Mouse (Mus musculus): ENCODE measurements around the gene Pnpla7. TPM values are rescaled to one million over a fixed set of nuclear protein-coding genes. Genes with fewer than 3 reads are reported as not detected.

The Pnpla7 gene
- total and polyA plus RNA-seq, 3 experiments, result 18.5 to 26.1 (median 23.4) TPM

DNA sequence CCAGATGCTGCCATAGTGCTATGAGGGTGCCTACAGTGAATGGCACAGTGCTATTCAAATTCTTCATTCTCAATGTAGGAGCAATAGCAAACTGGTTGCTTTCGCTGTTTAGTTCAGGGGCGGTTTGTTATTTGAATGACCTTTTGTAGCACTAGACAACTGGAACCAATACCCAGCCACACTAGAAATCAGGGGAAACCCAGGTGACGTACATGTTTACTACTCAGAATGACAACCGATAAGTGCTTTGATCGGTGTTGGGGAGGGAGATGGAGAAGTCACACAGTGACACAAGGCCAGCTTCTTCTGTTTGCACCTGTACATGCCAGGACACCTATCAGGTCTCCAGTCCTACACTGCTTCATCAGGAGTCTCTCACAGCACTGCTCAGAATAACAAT is 46.2 kb upstream of the Pnpla7 start:
- no peak overlapping the region for H3K4me3 ChIP-seq (replicated peaks in 1 of 3; ENCODE audit: low read depth in 2 of 3, low read length in 2 of 3, poor library complexity in 1 of 3)
- no peaks in the 10 kb centered on the region; the same call in 1 of the 2 replicates for H3K79me2 ChIP-seq (replicated peaks; ENCODE audit: control insufficient read depth, extremely low read depth, insufficient read depth, poor library complexity, severe bottlenecking)

DNA sequence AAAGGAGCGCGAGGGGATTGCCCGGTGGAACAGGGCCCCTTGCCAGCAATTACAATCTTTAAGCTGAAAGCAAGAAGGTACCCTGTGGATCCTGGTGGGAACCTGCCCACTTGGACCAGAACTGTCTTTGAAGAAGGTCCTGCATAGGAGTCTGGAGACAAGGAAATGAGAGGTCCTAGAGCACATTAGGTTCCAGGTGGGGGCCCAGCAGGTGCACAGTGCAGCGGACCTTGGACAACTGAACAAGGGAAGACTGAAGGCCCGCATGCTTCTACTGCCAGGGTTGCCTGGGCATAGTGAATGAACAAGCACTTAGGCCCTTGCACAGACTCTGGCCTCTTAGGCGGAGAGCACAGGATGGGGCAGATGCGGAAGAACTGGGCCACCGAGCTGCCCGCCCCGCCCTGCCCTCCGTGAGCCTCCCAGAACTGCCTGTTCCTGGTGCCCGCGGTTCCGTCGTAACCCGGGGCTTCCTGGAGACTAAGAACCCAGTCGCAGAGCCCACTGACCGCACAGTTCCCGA is 41.3 kb upstream of the Pnpla7 start:
- peaks cover 0 to 4% of the 10 kb centered on the region in 2 experiments for H3K36me3 ChIP-seq (replicated peaks in 1 of 2; ENCODE audit: control insufficient read depth in 1 of 2, insufficient read depth in 1 of 2, low read length in 1 of 2)
- H3K27me3 ChIP-seq (replicated peaks), result peaks cover 8% of the 10 kb centered on the region
- H3K27ac ChIP-seq (ENCODE audit: insufficient read depth, low read depth), result peak overlapping the region; percentile 42
- H3K4me3 ChIP-seq (replicated peaks in 1 of 3; ENCODE audit: low read depth in 2 of 3, low read length in 2 of 3, poor library complexity in 1 of 3), result peak overlapping the region; percentile 69 to 95 (median 86)
- peak overlapping the region; percentile 70 for H3K9ac ChIP-seq (ENCODE audit: insufficient read depth, low read depth)
- in situ Hi-C loops (cut with MboI; ENCODE audit: low pct_ligation_motif_present, low pct_unique_long_range_greater_than_20kb, low sequenced_read_pairs), result no loop called here
- H3K9me3 ChIP-seq (replicated peaks; ENCODE audit: low read length), result no peaks in the 10 kb centered on the region
- H3K4me2 ChIP-seq (ENCODE audit: insufficient read depth, low read depth, poor library complexity, severe bottlenecking), result peak overlapping the region; percentile 75
- no peaks in the 10 kb centered on the region; the same call in 1 of the 2 replicates for H3K79me2 ChIP-seq (replicated peaks; ENCODE audit: control insufficient read depth, extremely low read depth, insufficient read depth, poor library complexity, severe bottlenecking)
- peak; percentile 40 for DNase-seq (ENCODE audit: extremely low read depth)
- TF ChIP-seq ZMIZ1 (IDR thresholded peaks at IDR 0.05; ENCODE audit: low read depth, low read length) (no peak), ELF1 (IDR thresholded peaks at IDR 0.05; ENCODE audit: low read depth, low read length) (peak; percentile 81), MYC (IDR thresholded peaks at IDR 0.05; ENCODE audit: low read depth, low read length) (0 out of 2 replicates have a peak, but pooled peaks have one; percentile 10), TCF12 (IDR thresholded peaks at IDR 0.05; ENCODE audit: low read depth, low read length) (no peak; the same call in 1 of the 2 replicates), UBTF (IDR thresholded peaks at IDR 0.05; ENCODE audit: low read depth, low read length) (peak; percentile 54; the same call in 1 of the 2 replicates)
- H3K4me1 ChIP-seq (ENCODE audit: control insufficient read depth in 1 of 2, insufficient read depth in 2 of 2), result peaks cover 9 to 17% of the 10 kb centered on the region in 2 experiments
- dilution Hi-C loops (cut with MboI; ENCODE audit: extremely low pct_ligation_motif_present, extremely low pct_unique_long_range_greater_than_20kb, low sequenced_read_pairs), result no loop called here

More for the DNA sequence above, 46.2 kb upstream of the Pnpla7 start:
- no peaks in the 10 kb centered on the region for H3K9me3 ChIP-seq (replicated peaks; ENCODE audit: low read length)
- in situ Hi-C loops (cut with MboI; ENCODE audit: low pct_ligation_motif_present, low pct_unique_long_range_greater_than_20kb, low sequenced_read_pairs), result no loop called here
- no peak overlapping the region for H3K9ac ChIP-seq (ENCODE audit: insufficient read depth, low read depth)
- dilution Hi-C loops (cut with MboI; ENCODE audit: extremely low pct_ligation_motif_present, extremely low pct_unique_long_range_greater_than_20kb, low sequenced_read_pairs), result no loop called here
- no peaks in the 10 kb centered on the region for H3K27me3 ChIP-seq (replicated peaks)
- TF ChIP-seq NELFE (IDR thresholded peaks at IDR 0.05; ENCODE audit: low read depth, low read length) (no peak), MAZ (IDR thresholded peaks at IDR 0.05; ENCODE audit: low read depth, low read length) (no peak), USF2 (conservative IDR thresholded peaks at IDR 0.05; ENCODE audit: low read depth, low read length) (no peak), JUN (IDR thresholded peaks at IDR 0.05; ENCODE audit: insufficient read depth, low read depth, low read length) (no peak)
- DNase-seq (ENCODE audit: extremely low read depth), result no peak
- H3K36me3 ChIP-seq (replicated peaks in 1 of 2; ENCODE audit: control insufficient read depth in 1 of 2, insufficient read depth in 1 of 2, low read length in 1 of 2), result peaks cover 17 to 36% of the 10 kb centered on the region in 2 experiments
- no peak overlapping the region for H3K27ac ChIP-seq (ENCODE audit: insufficient read depth, low read depth)
- no peak overlapping the region for H3K4me2 ChIP-seq (ENCODE audit: insufficient read depth, low read depth, poor library complexity, severe bottlenecking)
- H3K4me1 ChIP-seq (ENCODE audit: control insufficient read depth in 1 of 2, insufficient read depth in 2 of 2), result peaks cover 14 to 41% of the 10 kb centered on the region in 2 experiments

DNA sequence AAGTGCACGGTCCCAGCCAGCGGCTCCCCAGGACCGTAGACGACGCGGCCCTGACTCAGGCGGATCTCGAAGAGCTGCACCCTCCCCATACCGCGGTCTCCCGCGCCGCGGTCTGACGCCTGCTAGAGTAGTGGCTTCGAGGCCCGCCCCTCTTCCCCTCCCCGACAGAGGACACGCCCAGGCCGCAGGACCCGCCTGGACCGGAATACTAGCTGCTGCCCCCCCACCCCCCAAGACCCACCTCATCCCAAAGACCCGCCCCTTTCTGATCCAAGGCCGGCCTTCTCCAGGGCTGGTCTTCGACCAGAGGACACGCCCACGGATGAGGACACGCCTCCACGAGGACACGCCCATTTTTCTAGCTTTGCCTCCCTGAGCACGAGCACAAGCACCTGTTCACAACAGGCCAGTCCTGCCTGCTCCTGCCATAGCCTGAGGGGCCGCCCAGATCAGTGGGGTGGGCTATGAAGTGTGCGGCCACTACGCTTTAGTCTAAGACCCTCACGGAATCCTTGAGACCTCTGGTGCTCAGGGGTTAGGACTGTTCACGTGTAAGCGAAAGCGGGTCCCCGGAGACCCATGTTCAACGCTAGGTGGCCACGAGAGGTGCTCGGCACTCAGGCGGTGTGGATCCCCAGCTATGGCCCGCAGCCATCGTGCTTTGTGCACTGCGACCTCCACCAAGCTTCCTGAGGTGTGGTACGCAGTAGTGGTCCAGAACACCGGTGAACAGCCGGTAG is 40.6 kb upstream of the Pnpla7 start, which contains the start of gene Arrdc1:
TSS of gene Arrdc1 (minus strand) at position 196 of the 740 bp plus-strand sequence.
- dilution Hi-C loops (cut with MboI; ENCODE audit: extremely low pct_ligation_motif_present, extremely low pct_unique_long_range_greater_than_20kb, low sequenced_read_pairs) (no loop called here), in situ Hi-C loops (cut with MboI; ENCODE audit: low pct_ligation_motif_present, low pct_unique_long_range_greater_than_20kb, low sequenced_read_pairs) (no loop called here)
- H3K36me3 ChIP-seq (replicated peaks in 1 of 2; ENCODE audit: control insufficient read depth in 1 of 2, insufficient read depth in 1 of 2, low read length in 1 of 2), result peaks cover 0 to 4% of the 10 kb centered on the region in 2 experiments
- H3K79me2 ChIP-seq (replicated peaks; ENCODE audit: control insufficient read depth, extremely low read depth, insufficient read depth, poor library complexity, severe bottlenecking), result no peaks in the 10 kb centered on the region; the same call in 1 of the 2 replicates
- H3K27me3 ChIP-seq (replicated peaks), result peaks cover 14% of the 10 kb centered on the region
- peak; percentile 98 for DNase-seq (ENCODE audit: extremely low read depth)
- no peaks in the 10 kb centered on the region for H3K9me3 ChIP-seq (replicated peaks; ENCODE audit: low read length)
- peak within 1 kb of the TSS; percentile 75 for H3K4me2 ChIP-seq (ENCODE audit: insufficient read depth, low read depth, poor library complexity, severe bottlenecking)
- peaks cover 9 to 17% of the 10 kb centered on the region in 2 experiments for H3K4me1 ChIP-seq (ENCODE audit: control insufficient read depth in 1 of 2, insufficient read depth in 2 of 2)
- peak within 1 kb of the TSS; percentile 69 to 95 (median 86) for H3K4me3 ChIP-seq (replicated peaks in 1 of 3; ENCODE audit: low read depth in 2 of 3, low read length in 2 of 3, poor library complexity in 1 of 3)
- H3K27ac ChIP-seq (ENCODE audit: insufficient read depth, low read depth), result peak within 1 kb of the TSS; percentile 42
- peak within 1 kb of the TSS; percentile 70 for H3K9ac ChIP-seq (ENCODE audit: insufficient read depth, low read depth)
- TF ChIP-seq SIN3A (IDR thresholded peaks at IDR 0.05; ENCODE audit: low read length) (peak; percentile 26; the same call in 1 of the 2 replicates), MAX (IDR thresholded peaks at IDR 0.05; ENCODE audit: low read length) (peak; percentile 65; the same call in 1 of the 2 replicates), BHLHE40 (IDR thresholded peaks at IDR 0.05; ENCODE audit: low read depth, low read length) (peak; percentile 84), ELF1 (IDR thresholded peaks at IDR 0.05; ENCODE audit: low read depth, low read length) (no peak; the same call in 1 of the 2 replicates), ZKSCAN1 (IDR thresholded peaks at IDR 0.05; ENCODE audit: borderline replicate concordance, low read depth, low read length) (no peak), RCOR1 (conservative IDR thresholded peaks at IDR 0.05; ENCODE audit: low read depth, low read length) (no peak), TCF12 (IDR thresholded peaks at IDR 0.05; ENCODE audit: low read depth, low read length) (peak; percentile 61; the same call in 1 of the 2 replicates), KAT2A (IDR thresholded peaks at IDR 0.05; ENCODE audit: insufficient replicate concordance, low read length) (no peak), GABPA (IDR thresholded peaks at IDR 0.05; ENCODE audit: insufficient replicate concordance, low read depth, low read length) (no peak), RAD21 (IDR thresholded peaks at IDR 0.05; ENCODE audit: low read depth, low read length) (peak; percentile 3), CHD1 (IDR thresholded peaks at IDR 0.05; ENCODE audit: low read depth, low read length) (no peak), TBP (conservative IDR thresholded peaks at IDR 0.05; ENCODE audit: low read depth, low read length) (0 out of 2 replicates have a peak, but pooled peaks have one; percentile 52), MAZ (IDR thresholded peaks at IDR 0.05; ENCODE audit: low read depth, low read length) (peak; percentile 60; the same call in 1 of the 2 replicates), ETS1 (conservative IDR thresholded peaks at IDR 0.05; ENCODE audit: low read depth, low read length) (no peak), CTCF (conservative IDR thresholded peaks at IDR 0.05 in 1 of 2, IDR thresholded peaks at IDR 0.05 in 1 of 2; ENCODE audit: low read depth in 2 of 2, low read length in 2 of 2) (peak in 1 of 2 experiments; percentile 61; a peak in 2 of 4 replicates)
